Mouse (Mus musculus): ENCODE results near the gene Eif3l. TPM values are rescaled to one million over a fixed set of nuclear protein-coding genes. Genes with fewer than 3 reads are reported as not detected.
"Not testable (repeated sequence)": the region's sequence is repeated elsewhere in the genome, so short reads cannot be mapped to it uniquely, and the experiment has no call there.

The Eif3l gene
- 100 to 1,000 TPM; 103 to 109 TPM for total RNA-seq (2021)

- peak; percentile 91 for DNase-seq
These were observed at the start of gene Eif3l for GRCm38 (mm10) chr15:79074913-79075532. Gene Eif3l (plus strand): TSS chr15:79075179.

GRCm38 (mm10) chr15:79025687-79026308, 49.2 kb upstream of the Eif3l start:
- DNase-seq = no peak

- peak; percentile 38 for DNase-seq
These were observed 48.3 kb upstream of the Eif3l start for GRCm38 (mm10) chr15:79026511-79027290.

GRCm38 (mm10) chr15:79027291-79028205, 47.4 kb upstream of the Eif3l start:
- peak; percentile 67 for DNase-seq

GRCm38 (mm10) chr15:79028237-79028738, 46.7 kb upstream of the Eif3l start, which contains the start of gene H1f0:
Gene H1f0 (plus strand): TSS chr15:79028450.
- peak; percentile 98 for DNase-seq

GRCm38 (mm10) chr15:79028823-79029484, 46.0 kb upstream of the Eif3l start:
- DNase-seq = no peak

GRCm38 (mm10) chr15:79029519-79030241, 45.3 kb upstream of the Eif3l start:
- DNase-seq = no peak

GRCm38 (mm10) chr15:79030551-79031435, 44.2 kb upstream of the Eif3l start:
- DNase-seq = peak; percentile 88

- not testable (repeated sequence) for DNase-seq
These were observed 43.1 kb upstream of the Eif3l start for GRCm38 (mm10) chr15:79031908-79032307.

GRCm38 (mm10) chr15:79037913-79038328, 37.1 kb upstream of the Eif3l start:
- peak; percentile 84 for DNase-seq

- DNase-seq = no peak
These were observed 36.6 kb upstream of the Eif3l start for GRCm38 (mm10) chr15:79038331-79038730.

GRCm38 (mm10) chr15:79038853-79039252, 36.1 kb upstream of the Eif3l start:
- peak; percentile 85 for DNase-seq

- peak; percentile 37 for DNase-seq
These were observed 34.2 kb upstream of the Eif3l start for GRCm38 (mm10) chr15:79040501-79041416.

- no peak for DNase-seq
These were observed 33.4 kb upstream of the Eif3l start, which contains the start of gene Galr3 for GRCm38 (mm10) chr15:79041585-79041984. Gene Galr3 (plus strand): TSS chr15:79041885.

GRCm38 (mm10) chr15:79042721-79043491, 32.1 kb upstream of the Eif3l start:
- no peak for DNase-seq

GRCm38 (mm10) chr15:79044837-79045236, 30.1 kb upstream of the Eif3l start:
- DNase-seq = no peak

- DNase-seq = no peak
These were observed 26.8 kb upstream of the Eif3l start for GRCm38 (mm10) chr15:79048186-79048585.
